Mouse (Mus musculus) stomach, embryonic 16.5 days (tissue): ENCODE data around the gene Etfbkmt. TPM values are rescaled to one million over a fixed set of nuclear protein-coding genes. Genes with fewer than 3 reads are reported as not detected.
"Not testable (repeated sequence)": the region's sequence is repeated elsewhere in the genome, so short reads cannot be mapped to it uniquely, and the experiment has no call there.

Experiments
- ATAC-seq: fragments of 200-750 bp; cut with Nextera tagmentation; 2 replicates; pipeline ENCODE4 v1.8.0; 2017; ENCODE audit warnings: moderate number of reproducible peaks, moderate TSS enrichment; ENCODE audit not compliant: insufficient read depth, low FRiP score
- H3K27ac ChIP-seq: fragments of 300-500 bp; sonication (generic); 2 replicates; pipeline ENCODE4 v1.5.1; 2014; ENCODE audit warnings: low read length
- H3K27me3 ChIP-seq: fragments of 300-500 bp; sonication (generic); 2 replicates; pipeline ENCODE4 v1.6.1; 2014; ENCODE audit warnings: low read length, control low read depth, mixed read lengths; ENCODE audit not compliant: control insufficient read depth, insufficient read depth
- H3K36me3 ChIP-seq: fragments of 300-500 bp; sonication (generic); 2 replicates; pipeline ENCODE4 v1.6.1; 2014; ENCODE audit warnings: low read length; ENCODE audit not compliant: control insufficient read depth, insufficient read depth
- H3K4me1 ChIP-seq: fragments of 300-500 bp; sonication (generic); 2 replicates; pipeline ENCODE4 v1.6.1; 2014; ENCODE audit warnings: low read length, control low read depth, mixed read lengths; ENCODE audit not compliant: control insufficient read depth, insufficient read depth
- H3K4me2 ChIP-seq: fragments of 300-500 bp; sonication (generic); 2 replicates; pipeline ENCODE4 v1.6.1; 2014; ENCODE audit warnings: low read depth, low read length, mixed read lengths
- H3K4me3 ChIP-seq: fragments of 300-500 bp; sonication (generic); replicated peaks from 2 replicates; pipeline ENCODE4 v1.5.1; 2014; ENCODE audit warnings: mild to moderate bottlenecking, low read length
- H3K9ac ChIP-seq: fragments of 300-500 bp; sonication (generic); 2 replicates; pipeline ENCODE4 v1.6.1; 2014; ENCODE audit warnings: low read length
- H3K9me3 ChIP-seq: fragments of 300-500 bp; sonication (generic); replicated peaks from 2 replicates; pipeline ENCODE4 v1.6.1; 2016; ENCODE audit warnings: low read length, control low read depth; ENCODE audit not compliant: control insufficient read depth
- WGBS: fragments of 180-500 bp; shearing (Covaris S2); extraction: QIAGEN DNeasy Blood & Tissue Kit; methylation state at CpG from one replicate; pipeline ENCODE4 v1.1.7; 2014; 5-methylcytosine and 5-hydroxymethylcytosine counted together
- polyA plus RNA-seq: library from polyadenylated mRNA; unstranded; fragments of >200 nt; fragmentation: Nextera tagmentation; extraction: Ambion mirVana; gene quantifications from 2 replicates; pipeline ENCODE4 v1.2.1, GENCODE M21; 2015

Etfbkmt gene
- polyA plus RNA-seq, 1 experiment from 2014 or later: 18.1 TPM

DNA sequence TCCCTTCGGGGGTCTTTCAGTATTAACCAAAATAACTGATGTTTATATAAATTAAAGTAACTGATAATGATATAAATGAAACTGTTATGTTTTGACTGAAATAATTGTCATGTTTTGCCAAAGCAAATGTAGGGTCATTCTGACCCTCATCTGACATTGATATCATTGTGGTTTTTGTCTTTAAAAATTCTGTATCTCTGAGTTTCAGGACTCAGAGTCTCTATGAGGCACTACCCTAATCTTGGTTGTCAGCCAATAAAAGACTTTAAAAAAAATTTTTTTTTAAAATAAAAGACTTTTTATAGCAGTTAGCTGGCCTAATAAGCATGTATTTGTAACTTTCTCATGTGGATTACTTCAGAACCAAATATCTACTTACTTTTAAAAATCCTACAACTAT is 28.0 kb downstream of the Etfbkmt start:
- ATAC-seq: no peak
- no peak overlapping the region for H3K4me3 ChIP-seq
- peaks cover 21% of the 10 kb centered on the region for H3K36me3 ChIP-seq
- H3K9me3 ChIP-seq: no peaks in the 10 kb centered on the region
- H3K4me1 ChIP-seq: no peaks in the 10 kb centered on the region
- 89% methylated on average over 1 of the region's 1 CpGs for WGBS
- no peak overlapping the region for H3K27ac ChIP-seq
- no peak overlapping the region for H3K4me2 ChIP-seq
- H3K27me3 ChIP-seq: no peaks in the 10 kb centered on the region
- no peak overlapping the region for H3K9ac ChIP-seq

DNA sequence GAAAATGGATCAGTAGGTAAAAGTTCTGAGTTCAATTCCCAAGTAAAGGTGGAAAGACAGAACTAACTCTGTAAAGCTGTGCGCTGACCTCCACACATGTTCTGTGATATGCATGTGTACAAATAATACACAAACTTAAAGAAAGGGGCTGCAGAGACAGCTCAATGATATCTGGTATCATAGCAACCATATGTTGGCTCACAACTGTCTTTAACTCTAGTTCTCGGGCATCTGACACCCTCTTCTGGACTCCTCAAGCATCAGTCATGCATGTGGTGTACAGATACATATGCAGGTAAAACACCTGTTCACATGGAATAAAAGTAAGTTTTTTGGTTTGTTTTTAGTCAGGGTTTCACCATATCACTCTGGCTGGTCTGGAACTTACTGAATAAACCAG is 28.8 kb downstream of the Etfbkmt start:
- no peak for ATAC-seq
- H3K9me3 ChIP-seq: no peaks in the 10 kb centered on the region
- H3K4me2 ChIP-seq: no peak overlapping the region
- H3K27me3 ChIP-seq: no peaks in the 10 kb centered on the region
- H3K4me3 ChIP-seq: no peak overlapping the region
- H3K27ac ChIP-seq: no peak overlapping the region
- peaks cover 20% of the 10 kb centered on the region for H3K36me3 ChIP-seq
- H3K9ac ChIP-seq: no peak overlapping the region
- H3K4me1 ChIP-seq: no peaks in the 10 kb centered on the region
- WGBS: 92% methylated on average over 2 of the region's 2 CpGs

DNA sequence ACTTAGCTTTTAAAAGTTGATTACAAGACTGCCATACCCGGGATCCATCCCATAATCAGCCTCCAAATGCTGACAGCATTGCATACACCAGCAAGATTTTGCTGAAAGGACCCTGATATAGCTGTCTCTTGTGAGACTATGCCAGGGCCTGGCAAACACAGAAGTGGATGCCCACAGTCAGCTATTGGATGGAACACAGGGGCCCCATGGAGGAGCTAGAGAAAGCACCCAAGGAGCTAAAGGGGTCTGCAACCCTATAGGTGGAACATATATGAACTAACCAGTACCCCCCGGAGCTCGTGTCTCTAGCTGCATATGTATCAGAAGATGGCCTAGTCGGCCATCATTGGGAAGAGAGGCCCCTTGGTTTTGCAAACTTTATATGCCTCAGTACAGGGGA is 30.3 kb downstream of the Etfbkmt start:
- H3K27ac ChIP-seq, ATAC-seq, H3K4me3 ChIP-seq, H3K9me3 ChIP-seq, H3K9ac ChIP-seq, H3K27me3 ChIP-seq, H3K4me2 ChIP-seq, H3K4me1 ChIP-seq: not testable (repeated sequence)
- H3K36me3 ChIP-seq: peaks cover 20% of the 10 kb centered on the region
- WGBS: 93% methylated on average over 4 of the region's 4 CpGs

DNA sequence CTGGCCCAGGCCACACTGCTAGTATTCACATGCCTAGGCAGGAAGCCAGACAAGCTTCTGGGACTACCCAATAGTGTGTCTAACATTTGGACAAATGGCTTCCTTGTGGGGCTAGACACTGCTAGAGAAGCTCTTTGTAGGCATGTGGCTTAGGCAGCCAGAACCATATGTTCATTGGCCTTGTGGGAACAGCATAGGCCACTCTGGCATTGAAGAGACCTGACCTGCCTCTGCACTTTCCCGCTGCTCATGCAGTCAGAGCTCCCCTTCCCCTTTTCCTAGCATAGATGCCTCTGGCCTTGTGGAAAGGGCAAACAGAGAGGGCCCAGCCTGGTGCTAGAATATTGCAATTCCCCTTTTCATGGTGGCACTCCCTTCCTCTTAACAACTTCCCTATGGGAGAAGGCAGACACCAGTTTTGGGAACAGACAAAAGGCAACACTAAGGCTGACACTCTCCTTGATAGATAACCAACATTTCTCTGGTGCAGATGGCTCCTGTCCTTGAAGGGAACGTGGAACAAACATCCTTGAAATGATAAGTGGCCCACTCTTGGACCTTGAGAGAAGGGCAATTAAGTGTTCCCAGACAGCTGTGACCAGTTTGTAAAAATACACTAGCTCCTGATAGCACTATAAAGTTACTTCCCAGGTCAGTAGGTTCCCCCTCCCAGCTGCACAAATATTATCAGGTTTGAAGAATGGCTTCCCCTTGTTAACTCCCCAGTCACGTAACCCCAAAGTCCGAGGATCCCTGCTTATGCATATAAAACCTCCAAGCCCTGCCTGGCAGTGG is 34.4 kb downstream of the Etfbkmt start:
- H3K9me3 ChIP-seq: no peaks in the 10 kb centered on the region
- no peak for ATAC-seq
- H3K27ac ChIP-seq: no peak overlapping the region
- 47% methylated on average over 4 of the region's 4 CpGs for WGBS
- H3K36me3 ChIP-seq: peaks cover 24% of the 10 kb centered on the region
- no peak overlapping the region for H3K4me3 ChIP-seq
- H3K9ac ChIP-seq: no peak overlapping the region
- no peaks in the 10 kb centered on the region for H3K27me3 ChIP-seq
- no peak overlapping the region for H3K4me2 ChIP-seq
- no peaks in the 10 kb centered on the region for H3K4me1 ChIP-seq

DNA sequence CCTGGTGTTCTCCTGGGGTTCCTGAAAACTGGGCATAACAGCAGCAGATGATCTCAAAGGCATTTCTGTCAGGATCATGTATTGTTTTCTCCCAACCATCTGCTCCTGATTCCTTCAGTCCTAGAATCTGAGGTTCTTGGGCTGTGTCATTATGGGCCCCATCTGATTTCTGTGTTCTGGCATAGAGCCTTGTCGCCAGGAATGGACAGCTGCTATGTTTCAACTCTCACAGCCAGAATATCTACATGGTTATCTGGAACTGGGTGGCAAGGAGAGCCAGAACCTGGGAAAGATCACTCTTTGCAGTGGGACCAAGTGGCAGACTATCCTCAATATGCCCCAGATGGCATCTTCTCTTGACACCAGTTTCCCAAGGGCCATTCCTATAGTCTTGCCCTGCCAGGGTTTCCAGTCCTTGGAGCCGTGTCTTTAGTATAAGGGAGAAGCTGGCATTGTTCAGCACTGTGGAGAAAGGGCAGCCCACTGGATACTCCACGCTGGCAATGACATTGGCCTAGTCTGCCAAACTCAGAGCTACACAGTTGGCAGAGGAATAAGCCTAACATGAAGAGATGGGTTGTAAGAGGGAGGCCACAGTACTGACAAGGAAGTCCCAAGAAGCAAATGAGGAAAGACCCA is 35.4 kb downstream of the Etfbkmt start:
- peaks cover 28% of the 10 kb centered on the region for H3K36me3 ChIP-seq

DNA sequence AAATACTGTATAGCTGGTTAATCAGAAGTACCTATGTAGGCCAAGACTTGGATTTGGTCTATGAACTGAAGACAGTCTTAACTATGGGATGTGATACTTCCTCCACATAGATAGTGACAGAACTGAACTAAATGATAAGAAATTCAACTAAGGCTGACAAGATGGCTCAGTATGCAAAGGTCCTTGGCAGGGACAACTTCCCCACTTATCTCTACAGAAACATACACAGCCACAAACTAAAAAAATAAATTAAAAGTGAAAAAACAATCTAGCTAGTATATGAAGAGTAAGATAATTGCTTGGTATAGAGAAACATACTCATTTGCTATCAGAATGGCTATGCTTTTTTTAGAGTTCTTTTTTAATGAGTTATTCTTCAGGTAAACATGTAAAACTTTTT is 39.4 kb downstream of the Etfbkmt start:
- H3K36me3 ChIP-seq: peaks cover 44% of the 10 kb centered on the region
- no peak overlapping the region for H3K27ac ChIP-seq
- H3K4me2 ChIP-seq: no peak overlapping the region
- H3K9ac ChIP-seq: no peak overlapping the region
- ATAC-seq: no peak
- H3K9me3 ChIP-seq: no peaks in the 10 kb centered on the region
- no peak overlapping the region for H3K4me3 ChIP-seq
- no peaks in the 10 kb centered on the region for H3K4me1 ChIP-seq
- no peaks in the 10 kb centered on the region for H3K27me3 ChIP-seq

More for the DNA sequence above, 35.4 kb downstream of the Etfbkmt start:
- H3K4me1 ChIP-seq: no peaks in the 10 kb centered on the region
- no peaks in the 10 kb centered on the region for H3K27me3 ChIP-seq
- no peak overlapping the region for H3K9ac ChIP-seq
- H3K4me3 ChIP-seq: no peak overlapping the region
- H3K9me3 ChIP-seq: no peaks in the 10 kb centered on the region
- H3K27ac ChIP-seq: no peak overlapping the region
- 83% methylated on average over 3 of the region's 3 CpGs for WGBS
- no peak for ATAC-seq
- no peak overlapping the region for H3K4me2 ChIP-seq

DNA sequence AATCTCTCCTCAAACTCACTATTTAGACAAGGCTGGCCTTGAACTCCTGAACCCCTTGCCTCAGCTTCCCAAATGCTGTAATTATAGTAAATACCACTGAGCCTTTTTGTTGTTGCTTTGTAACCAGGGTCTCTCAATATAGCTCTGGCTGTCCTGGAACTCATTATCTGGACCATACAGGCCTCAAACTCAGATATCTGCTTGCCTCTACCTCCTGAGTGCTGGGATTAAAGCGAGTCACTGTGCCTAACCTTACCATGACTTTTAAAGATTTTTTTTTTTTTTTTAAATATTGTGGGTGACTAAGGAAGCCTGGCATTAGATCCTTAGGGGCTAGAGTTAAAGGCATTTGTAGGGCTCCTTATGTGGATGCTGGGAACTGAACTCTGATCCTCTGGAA is 44.4 kb downstream of the Etfbkmt start:
- Histone ChIP-seq H3K36me3 (peaks cover 24% of the 10 kb centered on the region), H3K4me2 (no peak overlapping the region), H3K27me3 (no peaks in the 10 kb centered on the region), H3K4me3 (no peak overlapping the region), H3K4me1 (peaks cover 5% of the 10 kb centered on the region; the same call in 1 of the 2 replicates), H3K27ac (no peak overlapping the region), H3K9ac (no peak overlapping the region), H3K9me3 (no peaks in the 10 kb centered on the region)
- WGBS: 95% methylated on average over 1 of the region's 1 CpGs
- ATAC-seq: no peak

DNA sequence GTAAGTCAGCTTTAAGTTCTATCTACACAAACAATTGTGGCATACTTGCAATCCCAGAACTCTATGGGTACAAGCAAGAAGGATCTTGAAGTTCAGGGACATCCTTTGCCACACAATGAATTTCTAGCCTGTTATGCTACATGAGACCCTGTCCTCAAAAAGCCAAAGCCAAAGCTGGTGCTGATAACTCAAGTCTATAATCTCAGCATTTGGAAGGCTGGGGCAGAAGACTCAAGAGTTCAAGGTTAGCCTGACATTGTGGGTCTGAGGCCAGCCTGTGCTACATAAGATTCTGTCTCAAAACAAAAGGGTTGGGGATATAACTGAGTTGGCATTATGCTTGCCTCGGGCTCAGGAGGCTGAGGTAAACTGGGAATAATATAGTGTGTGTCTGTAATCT is 47.7 kb downstream of the Etfbkmt start:
- H3K9ac ChIP-seq: 0 out of 2 replicates have a peak overlapping the region, but pooled peaks have one; percentile 8
- no peak for ATAC-seq

More for the DNA sequence above, 47.7 kb downstream of the Etfbkmt start:
- Histone ChIP-seq H3K4me3 (peak overlapping the region; percentile 91), H3K36me3 (peaks cover 11% of the 10 kb centered on the region), H3K4me1 (peaks cover 5% of the 10 kb centered on the region; the same call in 1 of the 2 replicates), H3K9me3 (no peaks in the 10 kb centered on the region), H3K4me2 (peak overlapping the region; percentile 69), H3K27ac (no peak overlapping the region), H3K27me3 (no peaks in the 10 kb centered on the region)
- 65% methylated on average over 1 of the region's 1 CpGs for WGBS
